Mouse (Mus musculus): Measurements from ENCODE around the gene Lgr5. TPM values are rescaled to one million over a fixed set of nuclear protein-coding genes. Genes with fewer than 3 reads are reported as not detected.

The Lgr5 gene
- polyA plus RNA-seq, 1 experiment = not detected

- Histone ChIP-seq H3K27ac (replicated peaks; ENCODE audit: low read depth, low read length) (no peak overlapping the region), H3K4me3 (ENCODE audit: insufficient read depth, low read depth, low read length) (no peak overlapping the region), H3K4me1 (ENCODE audit: control insufficient read depth, insufficient read depth, insufficient read length, low read length) (no peaks in the 10 kb centered on the region)
These were observed 95.6 kb downstream of the Lgr5 start for GRCm38 (mm10) chr10:115491803-115492510.

- Histone ChIP-seq H3K4me3 (ENCODE audit: insufficient read depth, low read depth, low read length) (no peak overlapping the region), H3K4me1 (ENCODE audit: control insufficient read depth, insufficient read depth, insufficient read length, low read length) (no peaks in the 10 kb centered on the region), H3K27ac (replicated peaks; ENCODE audit: low read depth, low read length) (no peak overlapping the region)
These were observed 102.0 kb downstream of the Lgr5 start for GRCm38 (mm10) chr10:115485602-115486001.

GRCm38 (mm10) chr10:115484660-115485059 is 102.9 kb downstream of the Lgr5 start:
- Histone ChIP-seq H3K4me3 (ENCODE audit: insufficient read depth, low read depth, low read length) (no peak overlapping the region), H3K4me1 (ENCODE audit: control insufficient read depth, insufficient read depth, insufficient read length, low read length) (no peaks in the 10 kb centered on the region), H3K27ac (replicated peaks; ENCODE audit: low read depth, low read length) (no peak overlapping the region)

- H3K27ac ChIP-seq (replicated peaks; ENCODE audit: low read depth, low read length) = no peak overlapping the region
These were observed 109.0 kb downstream of the Lgr5 start for GRCm38 (mm10) chr10:115478441-115479141.

GRCm38 (mm10) chr10:115476506-115476905 is 111.1 kb downstream of the Lgr5 start:
- Histone ChIP-seq H3K4me3 (ENCODE audit: insufficient read depth, low read depth, low read length) (no peak overlapping the region), H3K4me1 (ENCODE audit: control insufficient read depth, insufficient read depth, insufficient read length, low read length) (peaks cover 3% of the 10 kb centered on the region; the same call in 1 of the 2 replicates)

More at GRCm38 (mm10) chr10:115478441-115479141, 109.0 kb downstream of the Lgr5 start:
- Histone ChIP-seq H3K4me1 (ENCODE audit: control insufficient read depth, insufficient read depth, insufficient read length, low read length) (peaks cover 3% of the 10 kb centered on the region; the same call in 1 of the 2 replicates), H3K4me3 (ENCODE audit: insufficient read depth, low read depth, low read length) (peak overlapping the region; percentile 11; the same call in 1 of the 2 replicates)

GRCm38 (mm10) chr10:115475000-115475550 is 112.5 kb downstream of the Lgr5 start:
- Histone ChIP-seq H3K4me1 (ENCODE audit: control insufficient read depth, insufficient read depth, insufficient read length, low read length) (peaks cover 3% of the 10 kb centered on the region; the same call in 1 of the 2 replicates), H3K27ac (replicated peaks; ENCODE audit: low read depth, low read length) (no peak overlapping the region), H3K4me3 (ENCODE audit: insufficient read depth, low read depth, low read length) (no peak overlapping the region)

More at GRCm38 (mm10) chr10:115476506-115476905, 111.1 kb downstream of the Lgr5 start:
- no peak overlapping the region for H3K27ac ChIP-seq (replicated peaks; ENCODE audit: low read depth, low read length)

- Histone ChIP-seq H3K27ac (replicated peaks; ENCODE audit: low read depth, low read length) (no peak overlapping the region), H3K4me3 (ENCODE audit: insufficient read depth, low read depth, low read length) (no peak overlapping the region), H3K4me1 (ENCODE audit: control insufficient read depth, insufficient read depth, insufficient read length, low read length) (no peaks in the 10 kb centered on the region)
These were observed 114.2 kb downstream of the Lgr5 start for GRCm38 (mm10) chr10:115473213-115473961.

GRCm38 (mm10) chr10:115470621-115471334 is 116.8 kb downstream of the Lgr5 start:
- Histone ChIP-seq H3K27ac (replicated peaks; ENCODE audit: low read depth, low read length) (no peak overlapping the region), H3K4me3 (ENCODE audit: insufficient read depth, low read depth, low read length) (peak overlapping the region; percentile 34; the same call in 1 of the 2 replicates), H3K4me1 (ENCODE audit: control insufficient read depth, insufficient read depth, insufficient read length, low read length) (no peaks in the 10 kb centered on the region)

GRCm38 (mm10) chr10:115469040-115469439 is 118.5 kb downstream of the Lgr5 start:
- Histone ChIP-seq H3K4me3 (ENCODE audit: insufficient read depth, low read depth, low read length) (no peak overlapping the region; the same call in 1 of the 2 replicates), H3K27ac (replicated peaks; ENCODE audit: low read depth, low read length) (no peak overlapping the region), H3K4me1 (ENCODE audit: control insufficient read depth, insufficient read depth, insufficient read length, low read length) (no peaks in the 10 kb centered on the region)

GRCm38 (mm10) chr10:115468632-115469031 is 118.9 kb downstream of the Lgr5 start:
- Histone ChIP-seq H3K27ac (replicated peaks; ENCODE audit: low read depth, low read length) (no peak overlapping the region), H3K4me3 (ENCODE audit: insufficient read depth, low read depth, low read length) (no peak overlapping the region), H3K4me1 (ENCODE audit: control insufficient read depth, insufficient read depth, insufficient read length, low read length) (no peaks in the 10 kb centered on the region)

- Histone ChIP-seq H3K27ac (replicated peaks; ENCODE audit: low read depth, low read length) (no peak overlapping the region), H3K4me3 (ENCODE audit: insufficient read depth, low read depth, low read length) (no peak overlapping the region), H3K4me1 (ENCODE audit: control insufficient read depth, insufficient read depth, insufficient read length, low read length) (no peaks in the 10 kb centered on the region)
These were observed 119.6 kb downstream of the Lgr5 start for GRCm38 (mm10) chr10:115467985-115468384.

- Histone ChIP-seq H3K4me1 (ENCODE audit: control insufficient read depth, insufficient read depth, insufficient read length, low read length) (no peaks in the 10 kb centered on the region), H3K27ac (replicated peaks; ENCODE audit: low read depth, low read length) (no peak overlapping the region), H3K4me3 (ENCODE audit: insufficient read depth, low read depth, low read length) (no peak overlapping the region)
These were observed 121.8 kb downstream of the Lgr5 start for GRCm38 (mm10) chr10:115465778-115466177.

GRCm38 (mm10) chr10:115465072-115465471 is 122.5 kb downstream of the Lgr5 start:
- Histone ChIP-seq H3K4me1 (ENCODE audit: control insufficient read depth, insufficient read depth, insufficient read length, low read length) (no peaks in the 10 kb centered on the region), H3K4me3 (ENCODE audit: insufficient read depth, low read depth, low read length) (no peak overlapping the region), H3K27ac (replicated peaks; ENCODE audit: low read depth, low read length) (no peak overlapping the region)

- H3K4me3 ChIP-seq (ENCODE audit: insufficient read depth, low read depth, low read length) = no peak overlapping the region
- H3K27ac ChIP-seq (replicated peaks; ENCODE audit: low read depth, low read length) = no peak overlapping the region
- H3K4me1 ChIP-seq (ENCODE audit: control insufficient read depth, insufficient read depth, insufficient read length, low read length) = no peaks in the 10 kb centered on the region
These were observed 124.9 kb downstream of the Lgr5 start for GRCm38 (mm10) chr10:115462646-115463045.
